Mouse (Mus musculus) erythroblast, embryonic 14.5 days (primary cell): ENCODE measurements around the gene Ier5l.

Experiments
- GATA1 ChIP-seq: IDR thresholded peaks from 2 replicates; pipeline ENCODE4 v1.6.1; 2012; ENCODE audit warnings: low read length, inconsistent platforms, mixed read lengths
- TAL1 ChIP-seq: IDR thresholded peaks from 3 replicates; pipeline ENCODE4 v1.6.1; 2012; ENCODE audit warnings: low read length, inconsistent platforms, mixed read lengths

DNA sequence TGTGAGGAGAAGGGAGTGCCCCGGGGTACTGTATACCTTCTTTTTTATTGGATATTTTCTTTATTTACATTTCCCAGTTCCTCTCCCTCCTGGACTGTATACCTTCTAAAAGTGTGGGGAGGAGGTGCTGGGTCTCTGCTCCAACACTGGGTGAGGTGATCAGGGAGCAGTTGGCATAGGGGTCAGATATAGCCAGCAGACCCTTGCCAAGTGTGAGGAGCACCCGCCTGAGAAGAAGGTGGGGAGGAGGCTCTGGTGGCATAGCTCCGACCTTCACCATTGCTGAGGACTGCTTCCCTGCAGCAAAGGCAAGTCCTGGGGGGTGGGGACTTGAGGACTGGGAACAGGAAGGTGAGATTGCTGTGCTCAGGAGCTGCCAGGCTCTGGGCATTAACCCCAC is 22.5 kb downstream of the Ier5l start:
- TF ChIP-seq TAL1 (no peak), GATA1 (no peak)
